Mouse (Mus musculus) bone marrow macrophage, adult 2 months (primary cell): ENCODE measurements around the gene Ckmt2. TPM values are rescaled to one million over a fixed set of nuclear protein-coding genes. Genes with fewer than 3 reads are reported as not detected.

Experiments used
- H3K27ac ChIP-seq: 2 replicates; pipeline ENCODE4 v1.5.1; 2012; ENCODE audit warnings: low read depth, low read length; ENCODE audit not compliant: insufficient read depth
- H3K4me1 ChIP-seq: 2 replicates; pipeline ENCODE4 v1.6.1; 2012; ENCODE audit warnings: low read length; ENCODE audit not compliant: control insufficient read depth, insufficient read depth
- H3K4me3 ChIP-seq: 2 replicates; pipeline ENCODE4 v1.5.1; 2012; ENCODE audit warnings: mild to moderate bottlenecking, low read length, moderate library complexity; ENCODE audit not compliant: insufficient read depth
- CTCF ChIP-seq: IDR thresholded peaks from 2 replicates; pipeline ENCODE4 v1.5.1; 2012; ENCODE audit warnings: low read depth, mild to moderate bottlenecking, low read length, moderate library complexity
- POLR2A ChIP-seq: IDR thresholded peaks from 2 replicates; pipeline ENCODE4 v1.6.1; 2012; ENCODE audit warnings: mild to moderate bottlenecking, low read depth, low read length, borderline replicate concordance
- polyA plus RNA-seq: library from polyadenylated mRNA; stranded (reverse); fragments of >200 nt; gene quantifications from 2 replicates; pipeline ENCODE4 v1.2.4, GENCODE M21; 2012; ENCODE audit not compliant: missing spikeins, insufficient read depth, insufficient read length

Gene Ckmt2
- polyA plus RNA-seq, 1 experiment: not detected

DNA sequence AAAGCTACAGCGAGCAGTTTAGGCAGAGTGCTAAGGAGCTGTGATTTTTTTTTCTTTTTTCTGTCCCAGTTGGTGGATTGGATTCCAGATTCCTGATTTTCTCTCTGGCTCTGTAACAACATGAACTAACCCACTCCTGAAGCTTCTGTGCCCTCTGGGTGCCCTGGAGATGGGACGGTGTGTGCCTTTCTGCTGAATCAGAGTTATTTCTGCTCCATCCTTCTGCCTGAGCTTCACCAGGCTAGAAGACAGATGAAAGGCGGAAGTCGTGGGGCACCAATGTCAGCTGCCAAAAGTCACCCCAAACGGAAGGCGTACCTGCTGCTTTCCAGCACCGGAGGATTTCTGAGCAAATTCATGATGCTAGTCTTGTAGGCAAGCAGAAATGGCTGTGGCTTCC is 2.1 kb downstream of the Ckmt2 start:
- Histone ChIP-seq H3K4me1 (no peaks in the 10 kb centered on the region), H3K4me3 (no peak overlapping the region)
- TF ChIP-seq POLR2A (no peak), CTCF (no peak)

DNA sequence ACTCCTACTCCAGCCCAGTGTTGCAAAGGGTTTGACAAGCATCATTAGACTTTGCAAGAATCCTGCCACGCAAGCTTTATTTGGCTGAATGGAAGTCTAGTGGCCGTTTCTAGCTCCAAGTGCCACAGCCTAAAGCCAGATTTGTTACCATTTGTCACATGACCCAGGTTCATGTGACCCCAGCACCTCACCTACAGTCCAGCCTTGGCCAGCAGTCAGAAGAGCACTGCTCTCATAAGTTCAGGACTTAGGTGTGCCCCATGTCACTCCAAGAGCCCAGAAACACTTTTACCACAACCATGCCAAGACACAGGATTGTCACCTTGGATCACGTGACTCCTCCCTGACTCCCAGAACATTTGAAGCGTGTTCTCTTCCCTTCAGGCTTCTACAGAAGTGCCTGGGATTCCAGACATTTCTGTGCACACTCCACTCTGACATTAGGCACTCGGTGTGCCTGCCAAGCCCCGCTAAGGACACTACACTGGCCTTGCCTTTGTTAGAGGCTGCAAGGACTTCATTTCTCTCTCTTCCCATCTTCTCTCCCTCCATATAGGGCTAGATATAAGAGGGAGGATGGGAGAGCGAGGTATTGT is 2.9 kb downstream of the Ckmt2 start:
- TF ChIP-seq CTCF (no peak), POLR2A (no peak)
- Histone ChIP-seq H3K27ac (no peak overlapping the region), H3K4me1 (no peaks in the 10 kb centered on the region), H3K4me3 (no peak overlapping the region)

More for the DNA sequence above, 2.1 kb downstream of the Ckmt2 start:
- no peak overlapping the region for H3K27ac ChIP-seq

DNA sequence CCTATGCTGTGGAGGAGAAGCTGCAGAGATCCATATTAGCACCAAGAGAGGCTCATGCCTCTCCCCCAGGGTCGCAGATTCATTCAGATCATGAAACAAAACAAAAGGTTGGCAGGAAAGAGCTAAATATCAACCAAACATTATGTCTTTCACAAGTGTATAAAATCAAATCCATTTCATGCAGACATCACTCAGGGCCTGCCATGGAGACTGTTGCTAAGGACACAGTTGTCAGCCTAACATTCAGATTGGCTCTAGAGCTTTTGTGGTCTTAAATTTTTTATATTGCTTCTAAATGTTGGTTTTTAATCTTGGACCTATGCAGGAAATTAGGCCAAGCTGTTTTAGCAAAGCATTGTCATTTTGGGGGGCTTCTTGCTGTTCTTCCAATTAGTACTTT is 8.1 kb downstream of the Ckmt2 start:
- Histone ChIP-seq H3K27ac (no peak overlapping the region), H3K4me1 (no peaks in the 10 kb centered on the region), H3K4me3 (no peak overlapping the region)
- no peak for TF ChIP-seq POLR2A
- TF ChIP-seq CTCF: no peak

DNA sequence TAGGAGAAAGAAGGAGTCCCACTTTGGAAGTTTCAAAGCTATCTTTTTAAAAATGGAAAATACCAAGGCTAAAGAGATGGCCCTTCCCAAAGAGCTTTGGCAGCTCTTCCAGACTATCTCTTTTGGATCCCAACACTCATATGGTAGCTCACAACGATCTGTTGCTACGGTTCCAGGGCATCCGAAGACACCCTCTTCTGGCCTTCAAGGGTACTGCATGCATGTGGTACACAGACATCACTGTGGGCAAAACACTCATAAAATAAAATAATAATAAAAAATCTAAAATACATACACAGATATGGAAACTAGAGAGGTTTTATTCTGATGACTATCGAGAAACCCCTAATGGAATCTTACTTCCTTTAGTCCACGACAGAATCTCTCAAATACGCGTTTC is 17.9 kb downstream of the Ckmt2 start:
- Histone ChIP-seq H3K4me1 (no peaks in the 10 kb centered on the region), H3K27ac (no peak overlapping the region), H3K4me3 (no peak overlapping the region)
- no peak for TF ChIP-seq POLR2A
- TF ChIP-seq CTCF: peak; percentile 8; the same call in 1 of the 2 replicates

DNA sequence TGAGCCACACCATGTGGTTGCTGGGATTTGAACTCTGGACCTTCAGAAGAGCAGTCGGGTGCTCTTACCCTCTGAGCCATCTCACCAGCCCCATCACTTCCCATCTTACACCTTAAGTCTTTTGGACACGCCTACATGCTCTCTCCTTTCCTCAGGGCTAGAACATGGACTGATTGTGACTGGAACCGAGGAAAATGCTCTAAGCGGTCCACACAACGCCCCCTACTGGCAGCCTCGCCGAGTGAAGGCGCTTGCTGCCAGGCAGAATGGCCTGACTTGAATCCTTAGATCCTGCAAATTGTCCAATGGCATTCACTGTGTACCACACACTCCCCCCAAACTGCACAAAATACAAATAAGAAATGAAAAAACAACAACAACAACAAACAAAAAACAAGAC is 19.3 kb downstream of the Ckmt2 start:
- Histone ChIP-seq H3K27ac (no peak overlapping the region), H3K4me1 (no peaks in the 10 kb centered on the region), H3K4me3 (no peak overlapping the region)
- TF ChIP-seq POLR2A: no peak
- TF ChIP-seq CTCF: no peak

DNA sequence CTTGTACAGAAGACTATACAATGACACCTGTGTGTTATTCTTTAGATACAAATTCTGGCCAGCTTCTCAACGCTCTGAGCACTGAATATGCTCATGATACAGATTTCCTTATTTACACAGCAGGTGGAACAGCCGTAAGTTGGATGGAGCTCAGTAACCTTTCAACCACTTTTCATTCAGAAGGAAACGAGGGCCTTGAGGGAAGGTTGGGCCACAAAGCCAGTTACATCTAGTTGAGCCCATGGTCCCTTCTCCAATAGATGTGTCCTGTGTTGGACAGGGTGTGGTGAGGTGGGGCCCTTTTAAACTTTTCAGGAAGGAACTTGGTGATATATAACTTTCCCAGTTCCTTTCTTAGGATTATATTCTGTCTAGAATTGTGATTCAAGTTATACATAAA is 22.3 kb downstream of the Ckmt2 start:
- Histone ChIP-seq H3K4me1 (no peaks in the 10 kb centered on the region), H3K4me3 (no peak overlapping the region), H3K27ac (no peak overlapping the region)
- TF ChIP-seq CTCF (no peak), POLR2A (no peak)

DNA sequence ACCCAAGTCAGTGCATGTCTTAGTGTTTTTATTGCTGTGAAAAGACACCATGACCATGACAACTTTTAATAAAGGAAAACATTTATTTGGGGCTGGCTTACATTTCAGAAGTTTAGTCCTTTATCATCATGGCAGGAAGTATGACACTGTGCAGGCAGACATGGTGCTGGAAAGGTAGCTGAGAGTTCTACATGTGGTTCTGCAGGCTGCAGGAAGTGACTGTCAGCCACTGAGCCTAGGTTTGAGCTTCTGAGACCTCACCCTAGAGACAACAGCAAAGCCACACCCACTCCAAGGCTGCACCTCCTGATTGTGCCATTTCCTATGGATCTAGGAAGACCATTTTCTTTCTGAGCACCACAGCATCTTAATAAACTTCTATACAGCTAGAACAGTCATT is 48.8 kb downstream of the Ckmt2 start:
- Histone ChIP-seq H3K4me1 (no peaks in the 10 kb centered on the region), H3K4me3 (no peak overlapping the region), H3K27ac (no peak overlapping the region)
- TF ChIP-seq CTCF (no peak), POLR2A (no peak)

DNA sequence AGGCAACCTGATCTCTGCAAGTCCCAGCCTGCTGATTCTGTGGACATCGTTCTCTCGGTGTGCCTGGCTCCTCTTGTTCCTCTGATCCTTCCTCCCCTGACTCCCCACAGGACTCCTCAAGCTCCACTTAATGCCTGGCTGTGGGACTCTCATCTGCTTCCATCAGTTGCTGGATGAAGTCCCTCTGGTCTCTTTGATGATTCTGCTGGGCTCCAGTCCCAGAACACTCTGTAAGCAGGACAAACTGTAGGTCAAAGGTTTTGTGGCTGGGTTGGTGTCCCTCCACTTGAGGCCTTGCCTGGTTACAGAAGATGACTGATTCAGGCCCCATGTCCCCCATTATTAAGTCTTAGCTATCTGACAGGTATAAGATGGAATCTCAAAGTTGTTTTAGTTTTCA is 50.6 kb downstream of the Ckmt2 start:
- TF ChIP-seq CTCF (no peak), POLR2A (no peak)
- Histone ChIP-seq H3K4me1 (no peaks in the 10 kb centered on the region), H3K27ac (no peak overlapping the region), H3K4me3 (no peak overlapping the region)

DNA sequence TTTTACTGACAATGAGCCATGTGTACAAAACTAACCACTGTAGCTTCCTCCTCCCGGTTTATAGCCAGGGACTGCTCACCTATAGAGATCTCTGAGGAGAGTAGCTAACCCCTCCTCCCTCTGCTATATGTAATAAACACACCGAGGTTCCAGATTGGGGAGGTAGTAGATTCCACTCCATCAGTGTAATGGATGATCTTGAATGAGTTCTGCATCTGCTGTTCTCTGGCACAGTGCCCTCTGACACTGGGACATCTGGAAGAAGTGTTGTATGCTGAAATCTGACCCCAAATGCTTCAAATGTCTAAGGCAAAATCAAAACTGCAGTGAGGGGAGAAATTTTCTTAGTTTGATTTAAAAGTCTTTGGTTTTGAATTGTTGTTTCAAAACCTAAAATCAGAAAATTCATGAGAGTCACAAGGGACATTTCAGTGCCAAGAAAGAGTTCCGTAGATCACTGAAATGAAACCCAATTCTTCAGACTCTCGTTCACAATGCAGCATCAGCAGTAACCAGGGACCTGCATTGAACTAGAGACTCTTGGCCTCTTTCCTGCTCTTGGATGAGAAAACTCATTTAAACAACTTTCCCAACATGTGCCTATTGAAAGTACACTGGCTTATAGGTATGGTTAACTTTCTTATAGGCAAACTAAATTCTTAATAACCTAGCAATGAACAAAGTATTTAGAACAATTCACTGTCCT is 51.7 kb downstream of the Ckmt2 start:
- Histone ChIP-seq H3K4me3 (no peak overlapping the region), H3K27ac (no peak overlapping the region), H3K4me1 (no peaks in the 10 kb centered on the region)
- no peak for TF ChIP-seq POLR2A
- no peak for TF ChIP-seq CTCF

DNA sequence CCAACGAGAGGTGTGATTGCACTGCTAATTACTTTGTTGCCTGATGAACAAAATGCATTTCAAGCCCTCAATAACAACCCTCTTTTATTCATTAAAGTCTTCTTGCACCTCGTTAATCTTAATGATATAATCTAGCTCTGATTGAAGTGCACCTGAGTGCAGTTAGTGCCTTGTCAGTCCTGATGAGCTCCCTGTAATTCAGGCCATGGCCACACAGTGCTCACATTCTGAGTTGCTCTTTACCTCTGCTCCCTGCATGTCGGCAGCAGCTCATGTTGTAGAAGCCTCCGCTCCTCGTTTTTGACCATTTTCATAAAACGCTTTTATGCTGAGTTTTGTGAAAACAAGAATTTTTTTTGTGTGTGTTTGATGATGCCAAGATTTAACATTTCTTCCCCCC is 53.0 kb downstream of the Ckmt2 start:
- TF ChIP-seq POLR2A (no peak), CTCF (no peak)
- no peak overlapping the region for H3K27ac ChIP-seq
- no peak overlapping the region for H3K4me3 ChIP-seq
- no peaks in the 10 kb centered on the region for H3K4me1 ChIP-seq

DNA sequence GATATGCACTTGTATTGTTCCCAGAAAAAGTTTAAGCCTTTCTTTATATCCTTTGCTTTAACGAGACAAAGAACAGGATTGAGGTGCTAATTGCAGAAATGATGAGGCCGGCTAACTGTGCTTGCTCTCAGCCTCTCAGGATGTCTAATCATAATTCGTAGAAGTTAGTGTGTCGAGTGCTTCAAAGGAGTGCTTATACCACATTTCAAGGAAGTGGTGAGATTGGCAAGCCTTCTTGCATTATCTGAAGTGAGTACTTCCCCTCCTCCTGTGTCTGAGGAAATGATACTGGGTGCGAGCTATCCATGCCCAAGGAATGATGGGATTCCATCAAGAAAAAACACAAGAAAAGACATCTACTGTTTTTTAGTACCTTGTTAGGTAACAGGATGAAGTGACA is 62.0 kb downstream of the Ckmt2 start:
- no peak overlapping the region for H3K27ac ChIP-seq
- no peaks in the 10 kb centered on the region for H3K4me1 ChIP-seq
- H3K4me3 ChIP-seq: no peak overlapping the region
- TF ChIP-seq CTCF: no peak
- no peak for TF ChIP-seq POLR2A
